Mouse (Mus musculus): ENCODE measurements around the gene Gtf2h3. TPM values are rescaled to one million over a fixed set of nuclear protein-coding genes. Genes with fewer than 3 reads are reported as not detected.

The Gtf2h3 gene
- polyA plus RNA-seq, 1 experiment from 2014 or later, result 24.9 TPM

- H3K4me1 ChIP-seq (replicated peaks; ENCODE audit: control insufficient read depth, insufficient read depth), result peaks cover 8% of the 10 kb centered on the region
- H3K27ac ChIP-seq (replicated peaks), result 0 out of 2 replicates have a peak overlapping the region, but pooled peaks have one; percentile 40
- no peak for TF ChIP-seq EP300 (optimal IDR thresholded peaks at IDR 0.05)
- no peak for TF ChIP-seq CTCF (IDR thresholded peaks at IDR 0.05; ENCODE audit: low read depth)
- no peak overlapping the region for H3K9ac ChIP-seq (ENCODE audit: low read length)
- H3K9me3 ChIP-seq (ENCODE audit: control insufficient read depth, low read length), result no peaks in the 10 kb centered on the region
- H3K36me3 ChIP-seq (ENCODE audit: control insufficient read depth, insufficient read depth, low read length), result no peaks in the 10 kb centered on the region
- H3K4me2 ChIP-seq (replicated peaks; ENCODE audit: low read depth), result no peak overlapping the region
- 32% methylated on average over 7 of the region's 7 CpGs for WGBS
- H3K27me3 ChIP-seq (ENCODE audit: control insufficient read depth, insufficient read depth, low read length), result no peaks in the 10 kb centered on the region
- no peak overlapping the region for H3K4me3 ChIP-seq (ENCODE audit: low read depth, low read length)
- DNase-seq (ENCODE audit: low spot score) (no peak), ATAC-seq (ENCODE audit: low FRiP score, low TSS enrichment) (no peak)
Measured at GRCm38 (mm10) chr5:124532451-124532850, 46.5 kb upstream of the Gtf2h3 start.

- H3K4me1 ChIP-seq (replicated peaks; ENCODE audit: control insufficient read depth, insufficient read depth), result 0 out of 2 replicates have a peak, but pooled peaks cover 2% of the 10 kb centered on the region
- TF ChIP-seq CTCF (IDR thresholded peaks at IDR 0.05; ENCODE audit: low read depth), result no peak
- no peak for TF ChIP-seq EP300 (optimal IDR thresholded peaks at IDR 0.05)
- no peak for ATAC-seq (ENCODE audit: low FRiP score, low TSS enrichment)
Measured at GRCm38 (mm10) chr5:124535016-124535415, 43.9 kb upstream of the Gtf2h3 start.

GRCm38 (mm10) chr5:124536776-124537175 lies 42.2 kb upstream of the Gtf2h3 start:
- Histone ChIP-seq H3K4me3 (ENCODE audit: low read depth, low read length) (0 out of 2 replicates have a peak overlapping the region, but pooled peaks have one; percentile 4), H3K27me3 (ENCODE audit: control insufficient read depth, insufficient read depth, low read length) (no peaks in the 10 kb centered on the region), H3K36me3 (ENCODE audit: control insufficient read depth, insufficient read depth, low read length) (no peaks in the 10 kb centered on the region), H3K4me1 (replicated peaks; ENCODE audit: control insufficient read depth, insufficient read depth) (no peaks in the 10 kb centered on the region), H3K4me2 (replicated peaks; ENCODE audit: low read depth) (peak overlapping the region; percentile 34), H3K9me3 (ENCODE audit: control insufficient read depth, low read length) (no peaks in the 10 kb centered on the region), H3K9ac (ENCODE audit: low read length) (peak overlapping the region; percentile 27; the same call in 1 of the 2 replicates), H3K27ac (replicated peaks) (0 out of 2 replicates have a peak overlapping the region, but pooled peaks have one; percentile 65)
- TF ChIP-seq EP300 (optimal IDR thresholded peaks at IDR 0.05) (no peak), CTCF (IDR thresholded peaks at IDR 0.05; ENCODE audit: low read depth) (peak; percentile 22; the same call in 1 of the 2 replicates)
- WGBS, result 4% methylated on average over 17 of the region's 17 CpGs
- ATAC-seq (ENCODE audit: low FRiP score, low TSS enrichment), result no peak; the same call in 1 of the 2 replicates
- peak; percentile 74 for DNase-seq (ENCODE audit: low spot score)

More at GRCm38 (mm10) chr5:124535016-124535415, 43.9 kb upstream of the Gtf2h3 start:
- no peaks in the 10 kb centered on the region for H3K9me3 ChIP-seq (ENCODE audit: control insufficient read depth, low read length)
- no peak overlapping the region for H3K27ac ChIP-seq (replicated peaks)
- H3K27me3 ChIP-seq (ENCODE audit: control insufficient read depth, insufficient read depth, low read length), result no peaks in the 10 kb centered on the region
- no peak overlapping the region for H3K4me2 ChIP-seq (replicated peaks; ENCODE audit: low read depth)
- H3K36me3 ChIP-seq (ENCODE audit: control insufficient read depth, insufficient read depth, low read length), result no peaks in the 10 kb centered on the region
- DNase-seq (ENCODE audit: low spot score), result no peak
- no peak overlapping the region for H3K9ac ChIP-seq (ENCODE audit: low read length)
- WGBS, result 56% methylated on average over 5 of the region's 5 CpGs
- no peak overlapping the region for H3K4me3 ChIP-seq (ENCODE audit: low read depth, low read length)

GRCm38 (mm10) chr5:124538813-124539792 lies 39.8 kb upstream of the Gtf2h3 start:
- Histone ChIP-seq H3K9ac (ENCODE audit: low read length) (no peak overlapping the region), H3K27ac (replicated peaks) (no peak overlapping the region), H3K4me2 (replicated peaks; ENCODE audit: low read depth) (no peak overlapping the region), H3K36me3 (ENCODE audit: control insufficient read depth, insufficient read depth, low read length) (peaks cover 4% of the 10 kb centered on the region; the same call in 1 of the 2 replicates), H3K9me3 (ENCODE audit: control insufficient read depth, low read length) (no peaks in the 10 kb centered on the region), H3K4me3 (ENCODE audit: low read depth, low read length) (no peak overlapping the region), H3K4me1 (replicated peaks; ENCODE audit: control insufficient read depth, insufficient read depth) (no peaks in the 10 kb centered on the region), H3K27me3 (ENCODE audit: control insufficient read depth, insufficient read depth, low read length) (no peaks in the 10 kb centered on the region)
- WGBS, result 73% methylated on average over 15 of the region's 16 CpGs
- DNase-seq (ENCODE audit: low spot score), result no peak
- no peak for ATAC-seq (ENCODE audit: low FRiP score, low TSS enrichment)
- TF ChIP-seq CTCF (IDR thresholded peaks at IDR 0.05; ENCODE audit: low read depth) (peak; percentile 71), EP300 (optimal IDR thresholded peaks at IDR 0.05) (no peak)

GRCm38 (mm10) chr5:124539905-124540304 lies 39.0 kb upstream of the Gtf2h3 start:
- TF ChIP-seq CTCF (IDR thresholded peaks at IDR 0.05; ENCODE audit: low read depth) (no peak), EP300 (optimal IDR thresholded peaks at IDR 0.05) (no peak)
- Histone ChIP-seq H3K9me3 (ENCODE audit: control insufficient read depth, low read length) (no peaks in the 10 kb centered on the region), H3K4me2 (replicated peaks; ENCODE audit: low read depth) (peak overlapping the region; percentile 35; the same call in 1 of the 2 replicates), H3K36me3 (ENCODE audit: control insufficient read depth, insufficient read depth, low read length) (peaks cover 12% of the 10 kb centered on the region), H3K27ac (replicated peaks) (no peak overlapping the region), H3K4me3 (ENCODE audit: low read depth, low read length) (peak overlapping the region; percentile 72; the same call in 1 of the 2 replicates), H3K4me1 (replicated peaks; ENCODE audit: control insufficient read depth, insufficient read depth) (no peaks in the 10 kb centered on the region), H3K27me3 (ENCODE audit: control insufficient read depth, insufficient read depth, low read length) (no peaks in the 10 kb centered on the region), H3K9ac (ENCODE audit: low read length) (no peak overlapping the region)
- 74% methylated on average over 4 of the region's 4 CpGs for WGBS
- DNase-seq (ENCODE audit: low spot score) (no peak), ATAC-seq (ENCODE audit: low FRiP score, low TSS enrichment) (no peak)
